Mouse (Mus musculus) adrenal gland (tissue): Measurements from ENCODE around the gene Smtnl2.

Experiments used
- intact Hi-C: fragments of 180-260 bp; cut with DNase I; formaldehyde crosslinking; loops from one replicate; pipeline ENCODE4 v1.15.1; 2025

Gene Smtnl2

GRCm38 (mm10) chr11:72405532-72405931 lies 6.0 kb downstream of the Smtnl2 start:
- intact Hi-C loops: no loop called here

DNA sequence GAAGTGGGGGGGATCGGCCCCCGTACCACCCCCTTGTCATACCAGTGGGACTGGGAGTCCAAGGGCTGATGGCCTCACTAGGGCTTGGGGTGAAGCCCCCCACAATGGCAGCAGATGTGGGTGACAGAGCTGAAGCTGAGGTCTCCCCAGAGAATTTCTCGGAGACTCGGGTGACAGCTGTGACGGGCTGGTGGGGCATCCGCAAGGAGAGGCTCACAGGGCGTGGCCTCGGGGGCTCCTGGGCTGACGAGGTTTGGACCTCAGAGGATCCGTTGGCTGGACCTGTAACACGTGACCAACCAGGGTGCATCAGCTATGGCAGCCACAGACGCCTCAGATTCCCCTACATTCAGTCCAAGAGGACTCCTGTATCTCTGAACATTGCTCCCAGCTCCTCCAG lies 8.5 kb downstream of the Smtnl2 start:
- intact Hi-C loops: no loop called here

DNA sequence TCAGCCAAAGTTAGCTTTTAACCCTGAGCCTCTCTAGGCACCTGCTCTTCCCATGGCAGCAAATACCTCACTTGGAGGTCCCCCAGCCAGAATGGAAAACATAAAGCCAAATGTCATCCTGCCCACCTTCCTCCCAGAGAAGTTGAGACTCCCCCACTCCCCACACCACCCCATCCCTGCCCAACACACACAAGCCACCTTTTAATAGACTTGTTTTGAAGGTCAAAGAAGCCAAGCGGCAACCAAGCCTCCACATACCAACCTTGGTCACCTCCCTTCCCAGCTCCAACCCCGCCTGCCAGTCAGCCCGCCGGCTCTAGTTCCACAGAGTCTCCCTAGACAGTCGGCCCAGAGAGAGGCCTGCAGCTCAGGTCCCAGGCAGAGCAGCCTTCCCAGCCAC lies 9.5 kb downstream of the Smtnl2 start:
- intact Hi-C loops: no loop called here

DNA sequence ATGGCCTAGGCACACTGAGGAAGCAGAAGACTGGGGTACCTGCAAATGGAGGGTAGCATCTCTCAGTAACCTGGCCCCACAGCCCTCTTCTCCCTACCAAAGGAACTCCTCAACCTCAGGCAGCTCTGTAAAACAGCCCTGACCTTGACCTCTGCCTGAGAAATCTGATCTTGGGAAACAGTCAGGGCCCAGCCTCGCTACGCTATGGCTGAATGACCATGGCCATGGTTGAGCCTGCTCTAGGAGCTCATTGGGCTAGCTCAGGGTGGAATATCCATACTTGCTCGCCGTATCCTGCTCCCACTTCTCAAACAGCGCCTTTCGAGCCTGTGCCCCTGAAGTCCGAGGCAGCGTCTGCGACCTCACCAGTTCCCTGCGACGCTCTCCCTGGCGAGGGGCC lies 10.4 kb downstream of the Smtnl2 start:
- intact Hi-C loops: no loop called here

DNA sequence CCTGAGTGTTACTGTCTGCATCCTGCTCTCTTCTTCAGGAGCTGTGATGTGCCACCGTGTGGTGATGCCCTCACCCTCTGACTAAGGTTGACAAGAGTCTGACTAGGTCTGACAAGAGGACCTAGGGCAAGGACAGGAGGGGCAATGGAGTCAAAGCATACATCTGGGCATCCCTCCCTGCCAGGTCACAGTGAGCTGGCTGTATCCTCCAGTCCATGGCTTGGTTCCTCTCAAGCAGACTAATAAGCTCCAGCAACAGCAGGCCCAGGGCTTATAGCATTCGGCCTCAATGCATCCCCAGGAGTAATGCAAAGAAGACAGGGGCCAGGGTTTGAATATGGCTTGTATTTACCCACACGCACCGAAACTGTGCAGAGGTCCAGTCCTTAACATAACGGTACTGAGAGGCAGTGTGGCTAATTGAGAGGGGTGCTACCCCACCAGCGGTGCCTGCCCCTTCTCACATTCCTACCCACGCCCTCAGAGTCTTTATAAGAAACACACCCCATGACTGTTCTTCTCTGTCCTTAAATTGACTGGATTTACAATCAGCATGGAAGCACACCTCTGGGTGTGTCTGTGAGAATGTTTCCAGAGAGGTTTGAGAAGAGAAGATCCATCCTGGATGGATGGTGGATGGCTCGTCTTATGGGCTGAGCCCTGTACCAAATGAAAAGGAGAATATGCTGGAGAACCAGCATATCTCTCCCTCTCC lies 13.5 kb downstream of the Smtnl2 start:
- intact Hi-C loops: no loop called here

DNA sequence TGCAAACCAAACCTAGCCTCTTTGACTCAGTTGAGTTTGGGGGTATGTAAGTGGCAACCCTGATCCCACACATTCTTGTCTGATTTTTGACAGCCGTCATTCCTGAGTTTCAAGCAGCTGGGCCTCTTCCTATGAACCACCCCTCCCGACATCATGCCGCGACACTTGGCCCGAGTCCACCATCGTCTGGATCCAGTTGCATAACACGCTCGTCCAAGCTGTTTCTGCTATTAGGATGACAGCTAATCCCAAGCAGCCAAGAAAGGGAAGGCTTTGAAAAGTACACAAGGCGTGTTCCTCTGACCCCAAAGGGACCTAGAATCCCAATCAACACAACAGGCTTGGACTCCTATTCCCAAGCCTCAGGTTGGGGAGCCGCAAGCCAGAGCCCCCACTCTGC lies 14.4 kb downstream of the Smtnl2 start:
- intact Hi-C loops: no loop called here

GRCm38 (mm10) chr11:72396621-72397020 lies 14.9 kb downstream of the Smtnl2 start:
- intact Hi-C loops: no loop called here

DNA sequence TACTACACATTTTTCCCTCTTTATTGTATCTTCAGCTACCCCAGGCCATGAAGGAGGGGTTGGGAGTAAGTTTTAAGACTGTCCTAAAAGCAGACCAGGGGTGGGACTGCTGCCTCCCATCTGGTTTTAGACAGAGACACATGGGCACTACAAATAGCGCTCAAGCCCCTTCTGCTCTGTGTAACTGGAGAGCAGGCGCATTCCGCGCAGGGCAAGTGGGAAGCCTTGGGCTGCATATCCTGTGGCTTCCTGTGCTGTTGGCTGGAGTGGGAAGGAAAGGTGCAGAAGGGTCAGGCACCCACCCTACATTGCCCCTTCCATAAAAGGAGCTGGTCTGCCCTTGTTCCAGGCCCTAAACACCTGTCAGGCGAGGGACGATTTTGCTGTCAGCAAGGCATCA lies 15.9 kb downstream of the Smtnl2 start:
- intact Hi-C loops: no loop called here

DNA sequence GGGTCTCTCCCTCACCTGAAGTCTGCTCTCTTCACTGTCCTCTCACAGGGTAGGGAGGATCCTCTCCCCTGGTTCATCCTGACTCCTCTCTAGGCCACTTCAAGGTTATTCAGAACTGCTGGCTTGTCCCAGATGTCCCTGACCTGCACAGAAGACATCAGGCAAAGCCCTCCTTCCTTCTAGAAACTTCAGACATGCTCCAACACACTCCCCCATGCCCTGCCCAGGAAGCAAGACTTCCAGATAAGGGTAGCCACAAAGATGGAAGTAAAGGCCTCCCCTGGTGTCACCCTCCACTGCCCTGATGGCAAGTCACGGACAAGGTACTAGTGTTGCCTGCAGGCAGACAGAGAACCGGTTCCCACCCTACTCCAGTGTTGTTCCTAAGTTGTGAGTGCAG lies 16.8 kb downstream of the Smtnl2 start:
- intact Hi-C loops: no loop called here

DNA sequence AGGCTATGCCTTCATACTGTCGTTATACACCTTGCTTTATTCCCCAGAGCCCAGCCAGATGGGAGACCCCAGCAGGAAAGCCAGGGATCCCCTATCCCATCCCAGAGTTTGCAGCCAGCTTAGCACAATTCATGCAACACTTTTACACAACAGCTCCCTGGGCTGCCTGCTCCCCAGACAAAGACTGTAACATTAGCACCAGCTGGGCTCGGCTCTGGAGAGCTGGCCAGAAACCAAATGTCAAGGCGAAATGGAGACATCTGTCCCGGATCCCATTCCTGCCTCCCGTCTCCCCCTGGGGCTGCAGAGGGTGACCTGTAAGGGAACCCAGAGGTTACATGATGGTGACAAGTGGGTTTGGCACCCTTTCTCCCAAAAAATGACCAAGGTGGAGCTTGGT lies 17.8 kb downstream of the Smtnl2 start:
- intact Hi-C loops: no loop called here

DNA sequence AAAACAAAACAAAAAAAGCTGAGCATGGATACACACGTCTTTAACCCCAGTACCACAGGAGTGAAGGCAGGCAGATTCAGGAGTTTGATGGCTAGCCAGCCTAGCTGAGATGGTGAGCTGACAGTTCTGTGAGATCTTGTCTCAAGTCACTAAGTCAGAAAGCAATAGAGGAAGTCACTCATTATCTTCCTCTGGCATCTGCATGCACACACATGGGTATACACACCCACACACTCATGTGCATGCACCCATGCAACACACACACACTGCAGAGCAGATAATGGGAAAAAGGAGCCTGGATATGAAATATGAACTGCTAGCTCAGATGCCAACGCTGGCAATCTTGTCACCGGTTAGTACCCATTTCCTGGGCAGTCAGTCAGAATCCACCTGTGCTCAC lies 18.3 kb downstream of the Smtnl2 start:
- intact Hi-C loops: no loop called here

DNA sequence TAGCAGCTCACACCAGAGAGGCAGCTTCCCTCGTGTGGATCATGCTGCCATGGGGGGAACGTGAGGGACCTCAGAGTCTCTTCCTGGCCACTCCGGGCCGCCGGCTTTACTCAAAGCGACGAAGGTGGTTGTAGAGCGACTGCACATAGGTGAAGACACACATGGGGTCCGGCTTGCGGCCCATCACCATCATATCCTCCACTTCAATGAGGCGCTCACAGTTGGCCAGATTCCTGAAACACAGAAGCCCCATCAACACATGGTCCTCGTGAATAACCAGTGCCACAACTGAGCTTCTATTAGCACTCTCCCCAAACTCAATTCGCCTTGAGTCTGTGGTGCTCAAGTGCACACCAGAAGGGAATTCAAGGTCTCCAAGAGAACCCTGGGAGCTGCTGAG lies 20.3 kb downstream of the Smtnl2 start:
- intact Hi-C loops: no loop called here

- intact Hi-C loops: no loop called here
Measured at GRCm38 (mm10) chr11:72389407-72390142, 21.9 kb downstream of the Smtnl2 start.

DNA sequence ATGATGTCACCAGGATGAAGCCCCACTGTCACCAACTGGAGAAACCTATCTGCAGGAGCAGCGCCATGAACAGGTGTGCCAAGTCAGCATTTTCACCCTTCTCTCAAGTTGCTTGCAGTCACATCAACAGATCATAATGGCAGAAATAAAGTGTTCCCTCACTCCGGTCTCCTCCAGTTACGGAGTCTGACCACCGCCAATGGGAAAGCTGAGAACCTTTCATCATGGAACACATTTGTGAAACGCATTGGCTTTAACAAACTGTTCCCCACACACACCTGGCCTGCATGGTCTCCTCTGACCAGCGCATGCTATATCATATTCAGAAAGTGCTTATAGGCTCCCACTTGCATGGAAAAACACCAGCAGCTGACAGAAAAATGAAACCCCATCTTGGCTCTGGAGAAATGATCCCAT lies 23.4 kb downstream of the Smtnl2 start:
- intact Hi-C loops: no loop called here

GRCm38 (mm10) chr11:72379351-72379750 lies 32.2 kb downstream of the Smtnl2 start:
- intact Hi-C loops: no loop called here

DNA sequence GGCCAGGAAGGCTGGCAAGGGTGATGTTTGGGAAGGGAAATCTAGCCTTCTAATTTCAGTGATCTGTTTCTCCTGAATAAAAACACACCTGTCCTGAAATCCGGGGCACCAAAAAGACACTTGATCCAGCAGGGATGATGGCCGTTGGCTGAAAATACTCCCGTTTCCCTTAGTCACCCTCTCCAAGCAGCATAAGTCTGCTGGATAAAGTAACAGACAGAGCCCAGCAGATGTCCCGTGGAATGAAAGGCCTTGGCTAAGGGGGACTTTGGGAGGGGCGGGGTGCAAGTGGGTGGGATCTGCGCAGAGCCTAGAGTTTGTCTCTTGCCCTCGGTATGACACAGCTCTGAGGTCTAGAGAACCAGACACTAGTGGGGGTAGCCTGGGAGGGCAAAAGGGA lies 33.3 kb downstream of the Smtnl2 start:
- intact Hi-C loops: no loop called here

DNA sequence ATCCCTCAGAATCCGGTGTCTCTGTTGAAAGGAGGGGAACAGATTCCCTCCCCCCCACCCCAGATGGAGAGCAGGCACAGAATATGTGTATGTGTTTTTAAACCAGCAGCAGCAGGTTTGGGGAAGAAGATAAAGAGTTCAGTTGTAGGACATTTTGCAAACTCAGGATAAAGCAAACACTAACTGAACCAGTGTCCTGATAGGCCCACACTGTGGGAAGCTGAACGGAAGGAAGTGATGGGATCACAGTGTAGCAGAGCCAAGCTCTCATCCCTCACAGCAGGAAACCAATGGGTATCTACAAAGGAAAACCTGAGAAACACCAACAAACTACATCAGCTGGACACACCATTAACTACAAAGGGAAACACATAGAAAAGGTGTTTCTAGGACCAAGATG lies 35.0 kb downstream of the Smtnl2 start:
- intact Hi-C loops: no loop called here

GRCm38 (mm10) chr11:72369904-72370672 lies 41.4 kb downstream of the Smtnl2 start:
- intact Hi-C loops: no loop called here

DNA sequence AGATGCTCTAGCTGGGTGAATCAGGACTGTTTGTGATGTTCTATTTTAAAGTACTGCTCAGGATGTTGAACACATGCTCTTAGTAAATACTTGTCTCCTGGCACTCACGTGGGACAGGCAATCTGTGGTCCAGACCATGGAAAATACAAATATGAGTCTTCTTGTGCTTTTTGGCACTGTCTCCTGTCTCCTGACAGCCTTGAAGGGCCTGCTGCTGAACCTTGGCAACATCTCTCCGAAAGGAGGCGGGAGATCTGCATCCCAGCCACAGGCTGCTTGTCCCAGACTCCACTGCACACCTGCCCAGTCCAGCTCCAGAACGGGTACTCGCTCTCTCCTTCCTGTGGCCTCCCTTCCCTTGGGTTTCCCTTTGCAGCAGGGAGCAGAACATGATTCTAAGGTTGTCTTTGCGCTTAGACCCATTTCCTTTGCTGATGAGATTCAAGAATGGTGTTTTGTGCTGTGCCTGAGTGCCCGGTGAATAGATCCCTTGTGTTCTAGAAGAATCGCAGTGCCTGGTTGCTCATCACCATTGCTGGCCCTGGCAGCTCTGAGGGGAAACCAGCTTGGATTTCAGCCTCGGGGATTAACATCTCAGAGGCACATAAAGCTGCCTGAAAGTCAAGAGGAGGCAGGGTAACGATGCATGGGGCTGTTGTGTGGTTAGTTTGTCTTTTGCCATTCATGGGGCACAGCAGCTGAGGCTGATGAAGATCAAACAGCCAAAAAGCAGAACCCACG lies 43.4 kb downstream of the Smtnl2 start:
- intact Hi-C loops: no loop called here

GRCm38 (mm10) chr11:72366126-72366525 lies 45.4 kb downstream of the Smtnl2 start:
- intact Hi-C loops: no loop called here

DNA sequence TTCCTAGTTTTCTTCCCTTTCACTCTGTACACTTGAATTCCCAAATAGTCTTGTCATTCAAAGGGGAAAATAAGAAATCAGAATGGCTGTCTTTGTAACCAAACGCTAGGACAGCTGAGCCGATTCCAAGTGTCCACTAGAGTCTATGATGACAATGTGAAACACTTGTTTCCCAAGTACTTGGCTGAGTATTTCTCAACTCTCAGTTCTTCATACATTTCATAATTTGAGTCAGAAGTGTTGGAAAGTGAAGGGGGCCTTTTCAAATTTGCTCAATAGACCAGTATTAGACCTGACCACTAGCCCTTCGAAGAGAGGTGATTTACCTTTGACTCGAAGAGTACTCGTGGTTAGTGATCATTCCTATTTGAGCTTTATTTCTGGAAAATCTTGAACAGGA lies 47.0 kb downstream of the Smtnl2 start:
- intact Hi-C loops: no loop called here
